Mouse (Mus musculus) megakaryocyte-erythroid progenitor cell, adult 5-6 weeks (primary cell): ENCODE measurements around the gene Capzb. TPM values are rescaled to one million over a fixed set of nuclear protein-coding genes. Genes with fewer than 3 reads are reported as not detected.

Experiments
- ATAC-seq: replicated peaks from 2 replicates; pipeline ENCODE4 v1.8.0; 2016; ENCODE audit warnings: mild to moderate bottlenecking, inconsistent platforms; ENCODE audit not compliant: severe bottlenecking, poor library complexity, low FRiP score, low TSS enrichment
- total RNA-seq, 2 experiments: library from RNA; stranded (forward) in 1 of 2; stranded (reverse) in 1 of 2; fragments of 200-1000, 215-1000 nt in 1 of 2; fragments of >200 nt in 1 of 2; fragmentation: Nextera tagmentation in 1 of 2; gene quantifications; 2 replicates each; pipeline ENCODE4 v1.2.3; 2014 to 2017

The Capzb gene
- total RNA-seq, 2 experiments from 2014 or later: 90.1 to 230 TPM

- peak; percentile 89 for ATAC-seq
Observed at GRCm38 (mm10) chr4:139335507-139335906, 142.8 kb downstream of the Capzb start.

DNA sequence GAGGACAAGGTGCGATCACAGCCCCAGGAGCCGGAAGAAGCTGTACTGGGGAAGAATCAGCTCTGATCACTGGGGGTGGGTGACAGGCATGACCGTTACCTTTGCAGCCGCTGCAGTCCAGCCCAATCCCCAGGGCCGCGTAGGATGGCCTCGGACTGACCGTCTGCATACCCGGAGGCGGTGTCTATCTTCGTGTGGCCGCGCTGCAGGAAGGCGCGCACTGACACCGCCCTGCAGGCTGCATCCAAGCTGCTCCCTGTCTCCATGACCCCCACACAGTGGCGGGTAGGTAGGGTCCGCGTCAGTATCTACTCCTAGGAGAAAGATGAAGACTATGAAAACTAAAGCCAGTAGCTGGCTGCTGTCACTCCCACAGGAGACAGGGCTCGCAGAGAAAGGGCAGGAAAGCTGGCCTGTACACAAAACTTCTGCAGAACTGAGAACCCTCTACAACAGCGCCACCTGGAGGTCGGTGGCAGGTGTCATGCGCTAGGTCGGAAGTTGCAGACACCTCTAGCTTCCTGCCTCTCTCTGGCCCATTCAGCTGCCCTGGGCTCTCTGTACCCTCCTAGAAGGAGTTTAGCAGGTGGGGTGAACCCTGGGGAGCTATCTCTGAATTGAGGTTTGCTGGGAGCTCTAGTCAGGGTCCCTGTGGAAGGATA lies 144.3 kb downstream of the Capzb start:
- ATAC-seq: peak; percentile 65

- no peak for ATAC-seq
Observed at GRCm38 (mm10) chr4:139338145-139338544, 145.4 kb downstream of the Capzb start.

DNA sequence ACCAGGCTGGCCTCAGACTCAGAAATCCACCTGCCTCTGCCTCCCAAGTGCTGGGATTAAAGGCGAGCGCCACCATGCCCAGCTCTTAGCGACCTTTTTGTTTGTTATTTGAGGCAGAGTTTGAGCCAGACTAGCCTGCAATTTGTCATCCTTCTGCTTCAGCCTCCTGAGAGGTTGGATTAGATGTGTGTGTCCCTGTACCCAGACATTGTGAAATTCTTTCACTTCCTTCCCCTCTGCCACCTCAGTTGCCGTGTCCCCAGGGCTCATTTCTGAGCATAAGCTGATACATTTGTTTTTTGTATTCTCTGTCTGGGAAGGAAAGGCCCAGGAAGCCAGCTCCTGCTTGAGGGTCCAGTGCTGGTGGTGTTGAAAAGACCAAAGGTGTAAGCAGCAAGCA lies 148.1 kb downstream of the Capzb start:
- no peak for ATAC-seq

Other genes with a start within 250 kb of the Capzb start
- not detected in 2 replicates for gene Rnf186, start 225.8 kb upstream of the Capzb start, total RNA-seq (2014; fragmentation: Nextera tagmentation)
- not detected in 2 replicates for gene Rnf186, start 225.8 kb upstream of the Capzb start, total RNA-seq (2017)
- 7.3 and 7.8 TPM in 2 replicates for gene Tmco4, start 220.0 kb upstream of the Capzb start, total RNA-seq (2014; fragmentation: Nextera tagmentation)
- 6.2 and 13.1 TPM in 2 replicates for gene Tmco4, start 220.0 kb upstream of the Capzb start, total RNA-seq (2017)
- not detected in 2 replicates for gene Htr6, start 117.3 kb upstream of the Capzb start, total RNA-seq (2014; fragmentation: Nextera tagmentation)
- not detected in 2 replicates for gene Htr6, start 117.3 kb upstream of the Capzb start, total RNA-seq (2017)
- not detected in 2 replicates for gene Nbl1, start 99.9 kb upstream of the Capzb start, total RNA-seq (2014; fragmentation: Nextera tagmentation)
- gene Nbl1, start 99.9 kb upstream of the Capzb start, total RNA-seq (2017): not detected in 2 replicates
- gene Minos1, start 61.8 kb upstream of the Capzb start, total RNA-seq (2014; fragmentation: Nextera tagmentation): 461 and 512 TPM in 2 replicates
- 209 and 264 TPM in 2 replicates for gene Minos1, start 61.8 kb upstream of the Capzb start, total RNA-seq (2017)
- gene Pqlc2, start 117.8 kb downstream of the Capzb start, total RNA-seq (2014; fragmentation: Nextera tagmentation): 2.3 and 3.1 TPM in 2 replicates
- 4.0 and 6.6 TPM in 2 replicates for gene Pqlc2, start 117.8 kb downstream of the Capzb start, total RNA-seq (2017)
- 32.1 and 33.8 TPM in 2 replicates for gene Akr7a5, start 117.8 kb downstream of the Capzb start, total RNA-seq (2014; fragmentation: Nextera tagmentation)
- gene Akr7a5, start 117.8 kb downstream of the Capzb start, total RNA-seq (2017): 8.8 and 14.8 TPM in 2 replicates
- gene Mrto4, start 159.7 kb downstream of the Capzb start, total RNA-seq (2014; fragmentation: Nextera tagmentation): 200 and 273 TPM in 2 replicates
- 118 and 136 TPM in 2 replicates for gene Mrto4, start 159.7 kb downstream of the Capzb start, total RNA-seq (2017)
- gene Emc1, start 159.7 kb downstream of the Capzb start, total RNA-seq (2014; fragmentation: Nextera tagmentation): 30.4 and 34.5 TPM in 2 replicates
- 23.9 and 55.9 TPM in 2 replicates for gene Emc1, start 159.7 kb downstream of the Capzb start, total RNA-seq (2017)
- 164 and 201 TPM in 2 replicates for gene Ubr4, start 159.7 kb downstream of the Capzb start, total RNA-seq (2014; fragmentation: Nextera tagmentation)
- 78.1 and 79.4 TPM in 2 replicates for gene Ubr4, start 159.7 kb downstream of the Capzb start, total RNA-seq (2017)